Mouse (Mus musculus): ENCODE data around the gene Klk1b8. TPM values are rescaled to one million over a fixed set of nuclear protein-coding genes. Genes with fewer than 3 reads are reported as not detected.
"Not testable (repeated sequence)": the region's sequence is repeated elsewhere in the genome, so short reads cannot be mapped to it uniquely, and the experiment has no call there.

The Klk1b8 gene
- polyA plus RNA-seq, 2 experiments, result not detected

DNA sequence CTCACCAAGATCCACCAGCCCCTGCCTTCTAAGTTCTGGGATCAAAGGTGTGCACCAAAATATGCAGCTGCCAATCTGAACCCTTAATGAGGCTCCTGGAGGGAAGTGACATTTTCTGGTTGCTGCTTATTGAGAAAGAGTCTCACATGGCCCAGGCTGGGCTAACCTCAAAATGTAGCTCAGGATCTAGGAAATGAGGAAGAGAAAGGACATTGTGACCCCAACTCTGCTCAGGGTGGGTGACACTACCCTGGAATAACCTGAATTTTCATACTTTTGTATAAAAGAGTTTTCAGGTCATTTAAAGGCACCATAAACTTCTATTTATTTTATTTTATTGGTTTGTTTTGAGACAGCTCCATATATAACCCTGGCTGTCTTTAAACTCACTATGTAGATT is 35.2 kb downstream of the Klk1b8 start:
- H3K4me1 ChIP-seq (replicated peaks; ENCODE audit: control insufficient read depth in 2 of 2, insufficient read depth in 2 of 2, low read length in 1 of 2), result no peaks in the 10 kb centered on the region
- no peaks in the 10 kb centered on the region for H3K9me3 ChIP-seq (ENCODE audit: control insufficient read depth, low read length)
- DNase-seq (ENCODE audit: low read depth in 3 of 3, low spot score in 3 of 3) (no peak), ATAC-seq (ENCODE audit: insufficient read depth) (no peak)
- no peak overlapping the region for H3K4me2 ChIP-seq (ENCODE audit: low read depth)
- TF ChIP-seq EP300 (IDR thresholded peaks at IDR 0.05; ENCODE audit: low read depth), result no peak
- TF ChIP-seq CTCF (IDR thresholded peaks at IDR 0.05; ENCODE audit: low read depth), result no peak
- no peak overlapping the region for H3K4me3 ChIP-seq (ENCODE audit: insufficient read depth in 1 of 2, low read depth in 2 of 2, low read length in 2 of 2)
- no peaks in the 10 kb centered on the region for H3K36me3 ChIP-seq (replicated peaks; ENCODE audit: control insufficient read depth, insufficient read depth, low read depth)
- no peak overlapping the region for H3K9ac ChIP-seq (replicated peaks)
- H3K27me3 ChIP-seq (ENCODE audit: control insufficient read depth, insufficient read depth, low read length), result no peaks in the 10 kb centered on the region
- no peak overlapping the region for H3K27ac ChIP-seq

DNA sequence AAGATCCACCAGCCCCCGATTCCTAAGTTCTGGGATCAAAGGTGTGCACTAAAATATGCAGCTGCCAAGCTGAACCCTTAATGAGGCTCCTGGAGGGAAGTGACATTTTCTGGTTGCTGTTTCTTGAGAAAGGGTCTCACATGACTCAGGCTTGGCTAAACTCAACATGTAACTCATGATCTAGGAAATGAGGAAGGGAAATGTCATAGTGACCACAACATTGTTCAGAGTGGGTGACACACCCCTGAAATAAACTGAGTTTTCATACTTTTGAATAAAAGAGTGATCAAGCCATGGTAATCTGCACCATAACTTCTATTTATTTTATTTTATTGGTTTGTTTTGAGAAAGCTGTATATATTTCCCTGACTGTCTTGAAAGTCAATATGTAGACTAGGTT is 44.4 kb downstream of the Klk1b8 start:
- H3K4me1 ChIP-seq (replicated peaks; ENCODE audit: control insufficient read depth in 2 of 2, insufficient read depth in 2 of 2, low read length in 1 of 2); H3K4me3 ChIP-seq (ENCODE audit: insufficient read depth in 1 of 2, low read depth in 2 of 2, low read length in 2 of 2); H3K36me3 ChIP-seq (replicated peaks; ENCODE audit: control insufficient read depth, insufficient read depth, low read depth); H3K4me2 ChIP-seq (ENCODE audit: low read depth); DNase-seq (ENCODE audit: low read depth in 3 of 3, low spot score in 3 of 3); H3K9me3 ChIP-seq (ENCODE audit: control insufficient read depth, low read length); H3K27ac ChIP-seq; H3K27me3 ChIP-seq (ENCODE audit: control insufficient read depth, insufficient read depth, low read length); ATAC-seq (ENCODE audit: insufficient read depth); H3K9ac ChIP-seq (replicated peaks): not testable (repeated sequence)
- WGBS (ENCODE audit: insufficient replicate concordance), result 43% methylated on average over 1 of the region's 1 CpGs

DNA sequence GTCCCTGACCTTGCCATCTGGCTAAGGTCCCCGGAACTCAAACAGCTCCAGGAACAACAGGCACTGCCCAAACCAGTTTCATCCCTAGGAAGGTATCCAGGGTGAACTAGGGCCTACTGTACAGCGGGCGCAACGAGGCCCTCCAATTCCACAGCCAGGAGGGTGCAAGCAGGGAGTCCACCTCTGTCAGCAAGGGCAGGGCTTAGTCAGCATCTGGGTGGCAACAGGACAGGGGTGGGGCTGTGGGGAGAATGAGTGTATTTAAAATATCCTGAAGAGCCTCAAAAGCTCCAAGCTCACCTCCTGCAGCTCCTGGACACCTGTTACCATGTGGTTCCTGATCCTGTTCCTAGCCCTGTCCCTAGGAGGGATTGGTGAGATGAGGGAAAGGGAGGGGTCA is 45.1 kb downstream of the Klk1b8 start, which contains the start of gene Klk1b11:
Gene Klk1b11, plus strand, starts transcription at position 301 of the 400 bp plus-strand sequence.
- not testable (repeated sequence) for DNase-seq (ENCODE audit: low read depth in 3 of 3, low spot score in 3 of 3); H3K9ac ChIP-seq (replicated peaks)
- 45% methylated on average over 4 of the region's 4 CpGs for WGBS (ENCODE audit: insufficient replicate concordance)

More for the DNA sequence above, 45.1 kb downstream of the Klk1b8 start, which contains the start of gene Klk1b11:
- H3K27me3 ChIP-seq (ENCODE audit: control insufficient read depth, insufficient read depth, low read length); ATAC-seq (ENCODE audit: insufficient read depth); H3K36me3 ChIP-seq (replicated peaks; ENCODE audit: control insufficient read depth, insufficient read depth, low read depth); H3K4me1 ChIP-seq (replicated peaks; ENCODE audit: control insufficient read depth in 2 of 2, insufficient read depth in 2 of 2, low read length in 1 of 2); H3K4me2 ChIP-seq (ENCODE audit: low read depth); H3K27ac ChIP-seq; H3K4me3 ChIP-seq (ENCODE audit: insufficient read depth in 1 of 2, low read depth in 2 of 2, low read length in 2 of 2); H3K9me3 ChIP-seq (ENCODE audit: control insufficient read depth, low read length): not testable (repeated sequence)

Other genes starting within 250 kb of the Klk1b8 start
- 0.02 and 0.04 TPM in 2 replicates for gene Klk13, start 238.1 kb upstream of the Klk1b8 start, polyA plus RNA-seq (2012; rRNA removed)
- gene Klk13, start 238.1 kb upstream of the Klk1b8 start, polyA plus RNA-seq (2014; fragmentation: Nextera tagmentation; extraction: Ambion mirVana), result 0.06 TPM in 1 of 2 replicates, not detected in the other
- not detected in 2 replicates for gene Klk12, start 181.8 kb upstream of the Klk1b8 start, polyA plus RNA-seq (2012; rRNA removed)
- gene Klk12, start 181.8 kb upstream of the Klk1b8 start, polyA plus RNA-seq (2014; fragmentation: Nextera tagmentation; extraction: Ambion mirVana), result not detected in 2 replicates
- gene Klk11, start 176.1 kb upstream of the Klk1b8 start, polyA plus RNA-seq (2012; rRNA removed), result not detected in 2 replicates
- gene Klk11, start 176.1 kb upstream of the Klk1b8 start, polyA plus RNA-seq (2014; fragmentation: Nextera tagmentation; extraction: Ambion mirVana), result not detected in 2 replicates
- gene Klk10, start 169.6 kb upstream of the Klk1b8 start, polyA plus RNA-seq (2012; rRNA removed), result 0.02 and 0.10 TPM in 2 replicates
- not detected in 2 replicates for gene Klk10, start 169.6 kb upstream of the Klk1b8 start, polyA plus RNA-seq (2014; fragmentation: Nextera tagmentation; extraction: Ambion mirVana)
- gene Klk9, start 158.8 kb upstream of the Klk1b8 start, polyA plus RNA-seq (2012; rRNA removed), result not detected in 2 replicates
- gene Klk9, start 158.8 kb upstream of the Klk1b8 start, polyA plus RNA-seq (2014; fragmentation: Nextera tagmentation; extraction: Ambion mirVana), result not detected in 2 replicates
- 4.6 and 5.0 TPM in 2 replicates for gene Klk8, start 153.1 kb upstream of the Klk1b8 start, polyA plus RNA-seq (2012; rRNA removed)
- 8.4 and 10.0 TPM in 2 replicates for gene Klk8, start 153.1 kb upstream of the Klk1b8 start, polyA plus RNA-seq (2014; fragmentation: Nextera tagmentation; extraction: Ambion mirVana)
- gene Klk7, start 139.4 kb upstream of the Klk1b8 start, polyA plus RNA-seq (2012; rRNA removed), result 0.02 TPM in 1 of 2 replicates, not detected in the other
- not detected in 2 replicates for gene Klk7, start 139.4 kb upstream of the Klk1b8 start, polyA plus RNA-seq (2014; fragmentation: Nextera tagmentation; extraction: Ambion mirVana)
- not detected in 2 replicates for gene Klk6, start 126.2 kb upstream of the Klk1b8 start, polyA plus RNA-seq (2012; rRNA removed)
- not detected in 2 replicates for gene Klk6, start 126.2 kb upstream of the Klk1b8 start, polyA plus RNA-seq (2014; fragmentation: Nextera tagmentation; extraction: Ambion mirVana)
- gene Klk5, start 108.7 kb upstream of the Klk1b8 start, polyA plus RNA-seq (2012; rRNA removed), result not detected in 2 replicates
- not detected in 2 replicates for gene Klk5, start 108.7 kb upstream of the Klk1b8 start, polyA plus RNA-seq (2014; fragmentation: Nextera tagmentation; extraction: Ambion mirVana)
- gene Klk4, start 69.5 kb upstream of the Klk1b8 start, polyA plus RNA-seq (2012; rRNA removed), result not detected in 2 replicates
- not detected in 2 replicates for gene Klk4, start 69.5 kb upstream of the Klk1b8 start, polyA plus RNA-seq (2014; fragmentation: Nextera tagmentation; extraction: Ambion mirVana)
- gene Klk15, start 16.9 kb upstream of the Klk1b8 start, polyA plus RNA-seq (2012; rRNA removed), result not detected in 2 replicates
- gene Klk15, start 16.9 kb upstream of the Klk1b8 start, polyA plus RNA-seq (2014; fragmentation: Nextera tagmentation; extraction: Ambion mirVana), result not detected in 2 replicates
- gene Klk1b1, start 16.1 kb downstream of the Klk1b8 start, polyA plus RNA-seq (2012; rRNA removed), result not detected in 2 replicates
- gene Klk1b1, start 16.1 kb downstream of the Klk1b8 start, polyA plus RNA-seq (2014; fragmentation: Nextera tagmentation; extraction: Ambion mirVana), result not detected in 2 replicates
- not detected in 2 replicates for gene Klk1b9, start 25.4 kb downstream of the Klk1b8 start, polyA plus RNA-seq (2012; rRNA removed)
- not detected in 2 replicates for gene Klk1b9, start 25.4 kb downstream of the Klk1b8 start, polyA plus RNA-seq (2014; fragmentation: Nextera tagmentation; extraction: Ambion mirVana)
- not detected in 2 replicates for gene Klk1b11, start 45.2 kb downstream of the Klk1b8 start, polyA plus RNA-seq (2012; rRNA removed)
- not detected in 2 replicates for gene Klk1b11, start 45.2 kb downstream of the Klk1b8 start, polyA plus RNA-seq (2014; fragmentation: Nextera tagmentation; extraction: Ambion mirVana)
- not detected in 2 replicates for gene Klk1b26, start 61.5 kb downstream of the Klk1b8 start, polyA plus RNA-seq (2012; rRNA removed)
- not detected in 2 replicates for gene Klk1b26, start 61.5 kb downstream of the Klk1b8 start, polyA plus RNA-seq (2014; fragmentation: Nextera tagmentation; extraction: Ambion mirVana)
- 0.03 TPM in 1 of 2 replicates, not detected in the other for gene Klk1b27, start 101.6 kb downstream of the Klk1b8 start, polyA plus RNA-seq (2012; rRNA removed)
- not detected in 2 replicates for gene Klk1b27, start 101.6 kb downstream of the Klk1b8 start, polyA plus RNA-seq (2014; fragmentation: Nextera tagmentation; extraction: Ambion mirVana)
- gene Klk1b21, start 151.7 kb downstream of the Klk1b8 start, polyA plus RNA-seq (2012; rRNA removed), result not detected in 2 replicates
- not detected in 2 replicates for gene Klk1b21, start 151.7 kb downstream of the Klk1b8 start, polyA plus RNA-seq (2014; fragmentation: Nextera tagmentation; extraction: Ambion mirVana)
- gene Klk1b22, start 162.0 kb downstream of the Klk1b8 start, polyA plus RNA-seq (2012; rRNA removed), result not detected in 2 replicates
- not detected in 2 replicates for gene Klk1b22, start 162.0 kb downstream of the Klk1b8 start, polyA plus RNA-seq (2014; fragmentation: Nextera tagmentation; extraction: Ambion mirVana)
- gene Klk1b16, start 186.1 kb downstream of the Klk1b8 start, polyA plus RNA-seq (2012; rRNA removed), result not detected in 2 replicates
- not detected in 2 replicates for gene Klk1b16, start 186.1 kb downstream of the Klk1b8 start, polyA plus RNA-seq (2014; fragmentation: Nextera tagmentation; extraction: Ambion mirVana)
- gene Klk1b24, start 237.6 kb downstream of the Klk1b8 start, polyA plus RNA-seq (2012; rRNA removed), result 0.08 TPM in 1 of 2 replicates, not detected in the other
- not detected in 2 replicates for gene Klk1b24, start 237.6 kb downstream of the Klk1b8 start, polyA plus RNA-seq (2014; fragmentation: Nextera tagmentation; extraction: Ambion mirVana)
- gene Klk1b3, start 247.5 kb downstream of the Klk1b8 start, polyA plus RNA-seq (2012; rRNA removed), result not detected in 2 replicates
- gene Klk1b3, start 247.5 kb downstream of the Klk1b8 start, polyA plus RNA-seq (2014; fragmentation: Nextera tagmentation; extraction: Ambion mirVana), result not detected in 2 replicates